Mouse (Mus musculus): ENCODE results near the gene Olfr486. TPM values are rescaled to one million over a fixed set of nuclear protein-coding genes. Genes with fewer than 3 reads are reported as not detected.

Olfr486 gene
- polyA plus RNA-seq, 1 experiment, result not detected

- no peaks in the 10 kb centered on the region for H3K79me3 ChIP-seq (ENCODE audit: low read depth)
- no peak within 1 kb of the TSS for H3ac ChIP-seq (ENCODE audit: control insufficient read depth, insufficient read length, low read depth)
- H3K36me3 ChIP-seq (ENCODE audit: control insufficient read depth, insufficient read depth), result no peaks in the 10 kb centered on the region
- no peaks in the 10 kb centered on the region for H3K27me3 ChIP-seq (ENCODE audit: control insufficient read depth, insufficient read depth, insufficient read length)
- TF ChIP-seq CTCF (IDR thresholded peaks at IDR 0.05; ENCODE audit: control insufficient read depth, insufficient read depth, insufficient read length), result no peak
- TF ChIP-seq MYOG (IDR thresholded peaks at IDR 0.05; ENCODE audit: control insufficient read depth, extremely low read depth, insufficient read length), result no peak
- no peak for TF ChIP-seq FOSL1 (IDR thresholded peaks at IDR 0.05; ENCODE audit: insufficient read depth, low read length, poor library complexity, severe bottlenecking)
- TF ChIP-seq USF1 (IDR thresholded peaks at IDR 0.05; ENCODE audit: low read depth), result no peak
- TF ChIP-seq CEBPB (IDR thresholded peaks at IDR 0.05; ENCODE audit: low read depth), result no peak
- no peak for TF ChIP-seq MYOD1 (IDR thresholded peaks at IDR 0.05; ENCODE audit: control insufficient read depth, insufficient read length, low read depth)
- no peak within 1 kb of the TSS for H3K4me3 ChIP-seq (ENCODE audit: insufficient read depth, poor library complexity, severe bottlenecking)
- H3K79me2 ChIP-seq (ENCODE audit: control insufficient read depth, insufficient read depth), result no peaks in the 10 kb centered on the region
Measured at GRCm38 (mm10) chr7:108159771-108160170, 12.8 kb downstream of the Olfr486 start, which contains the start of gene Olfr485. Olfr485 (minus strand) TSS chr7:108159871.

- TF ChIP-seq FOSL1 (IDR thresholded peaks at IDR 0.05; ENCODE audit: insufficient read depth, low read length, poor library complexity, severe bottlenecking), result no peak
- no peak for TF ChIP-seq CEBPB (IDR thresholded peaks at IDR 0.05; ENCODE audit: low read depth)
- TF ChIP-seq MYOG (IDR thresholded peaks at IDR 0.05; ENCODE audit: control insufficient read depth, extremely low read depth, insufficient read length), result no peak
- no peak for TF ChIP-seq MAX (IDR thresholded peaks at IDR 0.05)
- TF ChIP-seq MYOD1 (IDR thresholded peaks at IDR 0.05; ENCODE audit: control insufficient read depth, insufficient read length, low read depth), result no peak
- no peak for TF ChIP-seq CTCF (IDR thresholded peaks at IDR 0.05; ENCODE audit: control insufficient read depth, insufficient read depth, insufficient read length)
- TF ChIP-seq USF1 (IDR thresholded peaks at IDR 0.05; ENCODE audit: low read depth), result no peak
- H3ac ChIP-seq (ENCODE audit: control insufficient read depth, insufficient read length, low read depth), result no peak within 1 kb of the TSS
Measured at GRCm38 (mm10) chr7:108127349-108127748, 45.2 kb downstream of the Olfr486 start, which contains the start of gene Olfr484. Olfr484 (minus strand) TSS chr7:108127449.

More at GRCm38 (mm10) chr7:108127349-108127748, 45.2 kb downstream of the Olfr486 start, which contains the start of gene Olfr484:
- Histone ChIP-seq H3K4me3 (ENCODE audit: insufficient read depth, poor library complexity, severe bottlenecking) (no peak within 1 kb of the TSS), H3K27me3 (ENCODE audit: control insufficient read depth, insufficient read depth, insufficient read length) (no peaks in the 10 kb centered on the region), H3K79me3 (ENCODE audit: low read depth) (no peaks in the 10 kb centered on the region), H3K79me2 (ENCODE audit: control insufficient read depth, insufficient read depth) (no peaks in the 10 kb centered on the region), H3K36me3 (ENCODE audit: control insufficient read depth, insufficient read depth) (no peaks in the 10 kb centered on the region)

Other genes starting within 250 kb of the Olfr486 start
- gene Olfr473, start 242.3 kb downstream of the Olfr486 start, polyA plus RNA-seq (2012; fragmentation: generic; extraction: Trizol), result not detected
- not detected for gene Olfr474, start 218.1 kb downstream of the Olfr486 start, polyA plus RNA-seq (2012; fragmentation: generic; extraction: Trizol)
- not detected for gene Olfr476, start 207.9 kb downstream of the Olfr486 start, polyA plus RNA-seq (2012; fragmentation: generic; extraction: Trizol)
- not detected for gene Olfr477, start 186.0 kb downstream of the Olfr486 start, polyA plus RNA-seq (2012; fragmentation: generic; extraction: Trizol)
- gene Olfr478, start 138.8 kb downstream of the Olfr486 start, polyA plus RNA-seq (2012; fragmentation: generic; extraction: Trizol), result not detected
- gene Olfr479, start 122.0 kb downstream of the Olfr486 start, polyA plus RNA-seq (2012; fragmentation: generic; extraction: Trizol), result not detected
- gene Olfr480, start 105.4 kb downstream of the Olfr486 start, polyA plus RNA-seq (2012; fragmentation: generic; extraction: Trizol), result not detected
- not detected for gene Olfr481, start 92.9 kb downstream of the Olfr486 start, polyA plus RNA-seq (2012; fragmentation: generic; extraction: Trizol)
- 0.01 TPM for gene Olfr482, start 75.2 kb downstream of the Olfr486 start, polyA plus RNA-seq (2012; fragmentation: generic; extraction: Trizol)
- not detected for gene Olfr483, start 71.9 kb downstream of the Olfr486 start, polyA plus RNA-seq (2012; fragmentation: generic; extraction: Trizol)
- gene Olfr484, start 45.3 kb downstream of the Olfr486 start, polyA plus RNA-seq (2012; fragmentation: generic; extraction: Trizol), result not detected
- not detected for gene Olfr485, start 12.9 kb downstream of the Olfr486 start, polyA plus RNA-seq (2012; fragmentation: generic; extraction: Trizol)
- not detected for gene Olfr487, start 41.9 kb upstream of the Olfr486 start, polyA plus RNA-seq (2012; fragmentation: generic; extraction: Trizol)
- not detected for gene Olfr488, start 85.6 kb upstream of the Olfr486 start, polyA plus RNA-seq (2012; fragmentation: generic; extraction: Trizol)
- gene Olfr490, start 116.2 kb upstream of the Olfr486 start, polyA plus RNA-seq (2012; fragmentation: generic; extraction: Trizol), result not detected
- not detected for gene Olfr491, start 140.7 kb upstream of the Olfr486 start, polyA plus RNA-seq (2012; fragmentation: generic; extraction: Trizol)
- gene Olfr492, start 150.9 kb upstream of the Olfr486 start, polyA plus RNA-seq (2012; fragmentation: generic; extraction: Trizol), result not detected
- gene Olfr493, start 174.2 kb upstream of the Olfr486 start, polyA plus RNA-seq (2012; fragmentation: generic; extraction: Trizol), result not detected
- not detected for gene Olfr494, start 192.6 kb upstream of the Olfr486 start, polyA plus RNA-seq (2012; fragmentation: generic; extraction: Trizol)
- not detected for gene Olfr495, start 220.4 kb upstream of the Olfr486 start, polyA plus RNA-seq (2012; fragmentation: generic; extraction: Trizol)
- not detected for gene Olfr497, start 247.7 kb upstream of the Olfr486 start, polyA plus RNA-seq (2012; fragmentation: generic; extraction: Trizol)